In genomic region chr14:74703930-74704329, GRCm38 (mm10) we compare ENCODE assay signal across 12 mouse cellular contexts. TPM values are rescaled to one million over a fixed set of nuclear protein-coding genes. Genes with fewer than 3 reads are reported as not detected.
DNase-seq lines count a peak whose midpoint lies in the region; ATAC-seq and TF ChIP-seq lines count a peak whose summit lies in the region.
"Had no signal": no experiment of that assay in that cellular context is flagged by ENCODE, and none has a peak within 500 bp of the region (broad histone marks: within the 10 kb centered on the region; RNA-seq: fewer than 3 reads in every experiment).

No protein-coding gene starts in this region.

- TF ChIP-seq CTCF in kidney, adult 2 months (conservative IDR thresholded peaks at IDR 0.05; ENCODE audit: insufficient read depth, insufficient read length, low read depth, low read length) = no peak
- no peak for TF ChIP-seq CTCF in G1E (IDR thresholded peaks at IDR 0.05; ENCODE audit: low read depth, low read length)

- no peak overlapping the region for H3K4me3 ChIP-seq in kidney, adult 2 months (ENCODE audit: insufficient read depth, low read depth, low read length)
- no peak overlapping the region for H3K4me3 ChIP-seq in G1E (ENCODE audit: low read depth, low read length)
- no peak overlapping the region for H3K4me3 ChIP-seq in embryonic facial prominence, embryonic 12.5 days
- H3K4me3 ChIP-seq in forebrain, embryonic 13.5 days = no peak overlapping the region
- H3K4me3 ChIP-seq: hindbrain, embryonic 13.5 days; limb, embryonic 13.5 days had no signal

- DNase-seq in kidney, adult 2 months = peak; percentile 0
- no peak for DNase-seq in kidney, postnatal 14 days
- DNase-seq in G1E (ENCODE audit: low spot score) = no peak
- no peak for DNase-seq in adrenal gland, postnatal 36 days
- DNase-seq: adrenal gland, postnatal 25 days; cerebellum, adult 11 months; thymus, adult 2 months had no signal

- H3K9me3 ChIP-seq in G1E (replicated peaks) = no peaks in the 10 kb centered on the region
- H3K9me3 ChIP-seq in embryonic facial prominence, embryonic 12.5 days = no peaks in the 10 kb centered on the region
- no peaks in the 10 kb centered on the region for H3K9me3 ChIP-seq in forebrain, embryonic 13.5 days (replicated peaks)
- H3K9me3 ChIP-seq: hindbrain, embryonic 13.5 days; limb, embryonic 13.5 days had no signal

- H3K36me3 ChIP-seq in kidney, adult 2 months (ENCODE audit: control insufficient read depth, insufficient read depth, low read length) = no peaks in the 10 kb centered on the region
- H3K36me3 ChIP-seq in G1E (replicated peaks) = no peaks in the 10 kb centered on the region
- no peaks in the 10 kb centered on the region for H3K36me3 ChIP-seq in embryonic facial prominence, embryonic 12.5 days
- H3K36me3 ChIP-seq in forebrain, embryonic 13.5 days (ENCODE audit: poor library complexity, severe bottlenecking) = no peaks in the 10 kb centered on the region
- H3K36me3 ChIP-seq: hindbrain, embryonic 13.5 days; limb, embryonic 13.5 days had no signal

- WGBS in kidney, adult 2 months = 47% methylated on average over 6 of the region's 6 CpGs
- 17% methylated on average over 6 of the region's 6 CpGs for WGBS in embryonic facial prominence, embryonic 12.5 days
- 71% methylated on average over 6 of the region's 6 CpGs for WGBS in forebrain, embryonic 13.5 days

- H3K9ac ChIP-seq in embryonic facial prominence, embryonic 12.5 days = no peak overlapping the region
- H3K9ac ChIP-seq in forebrain, embryonic 13.5 days = no peak overlapping the region
- H3K9ac ChIP-seq: hindbrain, embryonic 13.5 days; limb, embryonic 13.5 days had no signal

- TF ChIP-seq POLR2A in kidney, adult 2 months (IDR thresholded peaks at IDR 0.05; ENCODE audit: low read depth, low read length) = no peak

- peak; percentile 40; the same call in 1 of the 2 replicates for ATAC-seq in G1E (ENCODE audit: extremely low read depth, insufficient number of reproducible peaks, low FRiP score, poor library complexity, severe bottlenecking)
- ATAC-seq in embryonic facial prominence, embryonic 12.5 days (ENCODE audit: insufficient number of reproducible peaks, insufficient read depth, low FRiP score, low TSS enrichment) = no peak
- peak; percentile 93 for ATAC-seq in megakaryocyte, adult 5-6 weeks (ENCODE audit: poor library complexity, severe bottlenecking)
- ATAC-seq in forebrain, embryonic 13.5 days = no peak

- no peaks in the 10 kb centered on the region for H3K4me1 ChIP-seq in kidney, adult 2 months (ENCODE audit: control insufficient read depth, insufficient read depth, low read length)
- peaks cover 41% of the 10 kb centered on the region for H3K4me1 ChIP-seq in G1E (ENCODE audit: insufficient read depth, low read depth, low read length)
- H3K4me1 ChIP-seq in embryonic facial prominence, embryonic 12.5 days = peaks cover 10% of the 10 kb centered on the region
- no peaks in the 10 kb centered on the region for H3K4me1 ChIP-seq in forebrain, embryonic 13.5 days
- H3K4me1 ChIP-seq: hindbrain, embryonic 13.5 days had no signal

- H3K27me3 ChIP-seq in kidney, adult 2 months (replicated peaks; ENCODE audit: control insufficient read depth, insufficient read depth, low read length) = no peaks in the 10 kb centered on the region
- H3K27me3 ChIP-seq in G1E (ENCODE audit: insufficient read depth, low read length) = no peaks in the 10 kb centered on the region
- no peaks in the 10 kb centered on the region for H3K27me3 ChIP-seq in embryonic facial prominence, embryonic 12.5 days
- no peaks in the 10 kb centered on the region for H3K27me3 ChIP-seq in forebrain, embryonic 13.5 days
- H3K27me3 ChIP-seq: hindbrain, embryonic 13.5 days; limb, embryonic 13.5 days had no signal

- no peak overlapping the region for H3K27ac ChIP-seq in kidney, adult 2 months (ENCODE audit: insufficient read depth, low read depth, low read length)
- H3K27ac ChIP-seq in embryonic facial prominence, embryonic 12.5 days = peak overlapping the region; percentile 61
- no peak overlapping the region for H3K27ac ChIP-seq in forebrain, embryonic 13.5 days
- H3K27ac ChIP-seq: hindbrain, embryonic 13.5 days; limb, embryonic 13.5 days had no signal

- H3K4me2 ChIP-seq in embryonic facial prominence, embryonic 12.5 days (replicated peaks) = no peak overlapping the region
- H3K4me2 ChIP-seq in forebrain, embryonic 13.5 days = no peak overlapping the region
- H3K4me2 ChIP-seq: hindbrain, embryonic 13.5 days; limb, embryonic 13.5 days had no signal

RNA-seq across cellular contexts. Expression of gene Esd, which starts 28.2 kb away (rescaled TPM):
- polyA plus RNA-seq in kidney, adult 2 months (2012; rRNA removed) = 315 and 394 TPM in 2 replicates
- 162 and 208 TPM in 2 replicates for total RNA-seq in G1E (2014; fragmentation: Nextera tagmentation)
- 230 and 263 TPM in 2 replicates for total RNA-seq in G1E (2017)
- polyA plus RNA-seq in G1E (2012) = 5.4 and 8.3 TPM in 2 replicates
- polyA plus RNA-seq in embryonic facial prominence, embryonic 12.5 days (2016; fragmentation: Nextera tagmentation; extraction: Ambion mirVana) = 353 and 357 TPM in 2 replicates
- total RNA-seq in megakaryocyte, adult 5-6 weeks (2015) = 298 and 331 TPM in 2 replicates
- 258 and 294 TPM in 2 replicates for total RNA-seq in megakaryocyte, adult 5-6 weeks (2017)
- total RNA-seq in adrenal gland, postnatal 36 days (2021) = 100 to 1,000 TPM; 327 to 353 TPM
- polyA plus RNA-seq in forebrain, embryonic 13.5 days (2015; fragmentation: Nextera tagmentation; extraction: Ambion mirVana) = 303 and 336 TPM in 2 replicates

Comparison
In these comparisons a context has a peak if more than half of its experiments do, and no peak if none do; other contexts are left out.
1. ATAC-seq: peak in G1E (single experiment) and megakaryocyte, adult 5-6 weeks (single experiment); none in embryonic facial prominence, embryonic 12.5 days (single experiment) and forebrain, embryonic 13.5 days (single experiment).
2. RNA of gene Esd, which starts 28.2 kb away (polyA plus RNA-seq): 315 to 394 TPM in kidney, adult 2 months, 353 to 357 TPM in embryonic facial prominence, embryonic 12.5 days and 303 to 336 TPM in forebrain, embryonic 13.5 days; 5.4 to 8.3 TPM in G1E; every median in the first group is over 10 times any median in the second.